Mouse (Mus musculus): Measurements from ENCODE around the gene Ncapd2. TPM values are rescaled to one million over a fixed set of nuclear protein-coding genes. Genes with fewer than 3 reads are reported as not detected.
A peak's percentile ranks its signal among the peaks of the same experiment; 100 is the strongest.

Gene Ncapd2
- polyA plus RNA-seq, 1 experiment from 2014 or later: 90.3 TPM

GRCm38 (mm10) chr6:125196301-125196700 lies 4.8 kb upstream of the Ncapd2 start:
- Histone ChIP-seq H3K36me3 (ENCODE audit: control insufficient read depth, insufficient read depth, low read length) (peaks cover 9% of the 10 kb centered on the region; the same call in 1 of the 2 replicates), H3K4me2 (ENCODE audit: low read depth, low read length) (no peak overlapping the region), H3K9me3 (replicated peaks; ENCODE audit: control insufficient read depth, low read length) (no peaks in the 10 kb centered on the region), H3K9ac (ENCODE audit: low read length) (no peak overlapping the region), H3K27ac (ENCODE audit: low read length) (no peak overlapping the region), H3K4me1 (ENCODE audit: control insufficient read depth, insufficient read depth, low read length) (peaks cover 9% of the 10 kb centered on the region), H3K27me3 (ENCODE audit: control insufficient read depth, insufficient read depth, low read length) (no peaks in the 10 kb centered on the region), H3K4me3 (replicated peaks; ENCODE audit: low read length) (no peak overlapping the region)
- 77% methylated on average over 3 of the region's 3 CpGs for WGBS
- no peak for ATAC-seq (ENCODE audit: insufficient read depth, low FRiP score)

DNA sequence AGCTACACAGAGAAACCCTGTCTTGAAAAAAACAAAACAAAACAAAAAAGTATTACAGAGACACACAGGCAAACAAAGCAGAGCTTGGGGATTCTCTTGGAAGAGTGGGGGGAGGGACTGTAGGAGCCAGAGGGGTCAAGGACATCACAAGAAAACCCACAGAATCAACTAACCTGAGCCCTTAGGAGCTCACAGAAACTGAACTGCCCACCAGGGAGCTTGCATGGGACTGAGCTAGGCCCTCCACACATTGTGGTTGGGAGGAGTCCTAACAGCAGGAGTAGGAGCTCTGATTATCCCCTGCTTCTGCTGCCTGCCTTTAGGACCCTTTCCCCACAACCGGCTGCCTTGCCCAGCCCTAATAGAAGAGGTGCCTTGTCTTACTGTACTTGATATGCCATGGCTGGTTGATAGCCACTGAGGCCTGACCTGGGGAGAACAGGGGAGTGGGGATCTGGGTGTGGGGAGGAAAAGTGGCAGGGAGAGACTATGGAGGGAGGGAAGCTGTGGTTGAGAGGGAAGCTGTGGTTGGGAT lies 4.1 kb upstream of the Ncapd2 start:
- Histone ChIP-seq H3K9ac (ENCODE audit: low read length) (no peak overlapping the region), H3K36me3 (ENCODE audit: control insufficient read depth, insufficient read depth, low read length) (peaks cover 9% of the 10 kb centered on the region; the same call in 1 of the 2 replicates), H3K4me3 (replicated peaks; ENCODE audit: low read length) (no peak overlapping the region), H3K27me3 (ENCODE audit: control insufficient read depth, insufficient read depth, low read length) (no peaks in the 10 kb centered on the region), H3K27ac (ENCODE audit: low read length) (no peak overlapping the region), H3K9me3 (replicated peaks; ENCODE audit: control insufficient read depth, low read length) (no peaks in the 10 kb centered on the region), H3K4me1 (ENCODE audit: control insufficient read depth, insufficient read depth, low read length) (peaks cover 12% of the 10 kb centered on the region), H3K4me2 (ENCODE audit: low read depth, low read length) (no peak overlapping the region)
- no peak for ATAC-seq (ENCODE audit: insufficient read depth, low FRiP score)
- WGBS: 35% methylated on average over 1 of the region's 1 CpGs

GRCm38 (mm10) chr6:125193390-125193789 lies 1.9 kb upstream of the Ncapd2 start:
- H3K27me3 ChIP-seq (ENCODE audit: control insufficient read depth, insufficient read depth, low read length): no peaks in the 10 kb centered on the region
- peak overlapping the region; percentile 74; the same call in 1 of the 2 replicates for H3K4me2 ChIP-seq (ENCODE audit: low read depth, low read length)
- no peaks in the 10 kb centered on the region for H3K9me3 ChIP-seq (replicated peaks; ENCODE audit: control insufficient read depth, low read length)
- H3K4me1 ChIP-seq (ENCODE audit: control insufficient read depth, insufficient read depth, low read length): peaks cover 15% of the 10 kb centered on the region
- WGBS: 55% methylated on average over 7 of the region's 7 CpGs
- no peak overlapping the region for H3K27ac ChIP-seq (ENCODE audit: low read length)
- no peak for ATAC-seq (ENCODE audit: insufficient read depth, low FRiP score)
- peaks cover 10% of the 10 kb centered on the region; the same call in 1 of the 2 replicates for H3K36me3 ChIP-seq (ENCODE audit: control insufficient read depth, insufficient read depth, low read length)
- no peak overlapping the region for H3K4me3 ChIP-seq (replicated peaks; ENCODE audit: low read length)
- H3K9ac ChIP-seq (ENCODE audit: low read length): no peak overlapping the region

- Histone ChIP-seq H3K27me3 (ENCODE audit: control insufficient read depth, insufficient read depth, low read length) (no peaks in the 10 kb centered on the region), H3K4me2 (ENCODE audit: low read depth, low read length) (peak overlapping the region; percentile 74), H3K36me3 (ENCODE audit: control insufficient read depth, insufficient read depth, low read length) (peaks cover 14% of the 10 kb centered on the region; the same call in 1 of the 2 replicates), H3K9ac (ENCODE audit: low read length) (peak overlapping the region; percentile 89), H3K9me3 (replicated peaks; ENCODE audit: control insufficient read depth, low read length) (no peaks in the 10 kb centered on the region), H3K4me3 (replicated peaks; ENCODE audit: low read length) (peak overlapping the region; percentile 91), H3K4me1 (ENCODE audit: control insufficient read depth, insufficient read depth, low read length) (peaks cover 15% of the 10 kb centered on the region), H3K27ac (ENCODE audit: low read length) (peak overlapping the region; percentile 100)
- 37% methylated on average over 5 of the region's 5 CpGs for WGBS
- ATAC-seq (ENCODE audit: insufficient read depth, low FRiP score): no peak
Observed at GRCm38 (mm10) chr6:125192841-125193240, 1.3 kb upstream of the Ncapd2 start.

DNA sequence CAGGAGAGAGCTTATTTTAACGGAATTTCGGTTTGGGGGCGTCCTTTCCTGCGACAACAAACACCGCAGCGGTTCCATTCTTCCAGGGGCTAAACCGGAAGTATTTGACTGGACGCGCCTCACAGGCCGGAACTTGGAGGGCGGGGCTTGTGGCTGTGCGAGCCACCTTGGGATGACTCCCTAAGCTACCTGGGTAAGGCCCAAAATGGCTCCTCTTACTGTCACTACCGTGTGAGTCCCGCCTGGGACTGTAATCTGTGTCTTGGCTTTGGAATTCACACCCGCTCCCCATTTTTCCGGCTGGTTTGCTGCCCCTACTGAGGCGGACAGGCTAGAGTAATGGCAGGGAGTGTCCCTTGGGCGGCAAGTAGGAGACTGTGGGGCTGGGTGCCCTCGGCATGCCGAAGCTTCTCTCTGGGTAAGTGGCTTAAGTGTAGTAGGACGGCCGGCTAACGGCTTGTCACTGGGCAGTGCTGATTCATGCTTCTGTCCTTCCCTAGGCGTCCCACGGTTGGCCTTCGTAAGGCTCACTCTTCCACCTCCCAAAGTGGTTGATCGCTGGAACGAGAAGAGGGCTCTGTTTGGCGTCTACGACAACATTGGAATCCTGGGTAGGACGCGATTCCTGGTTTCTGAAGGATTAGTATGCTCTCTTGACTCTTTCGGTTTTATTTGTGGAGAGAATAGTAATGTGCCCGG lies 664 bp upstream of the Ncapd2 start:
- peak overlapping the region; percentile 89 for H3K9ac ChIP-seq (ENCODE audit: low read length)
- under 1% methylated on average over 34 of the region's 34 CpGs for WGBS
- peak overlapping the region; percentile 74 for H3K4me2 ChIP-seq (ENCODE audit: low read depth, low read length)
- no peaks in the 10 kb centered on the region for H3K27me3 ChIP-seq (ENCODE audit: control insufficient read depth, insufficient read depth, low read length)
- ATAC-seq (ENCODE audit: insufficient read depth, low FRiP score): peak; percentile 95
- H3K36me3 ChIP-seq (ENCODE audit: control insufficient read depth, insufficient read depth, low read length): peaks cover 14% of the 10 kb centered on the region; the same call in 1 of the 2 replicates
- no peaks in the 10 kb centered on the region for H3K9me3 ChIP-seq (replicated peaks; ENCODE audit: control insufficient read depth, low read length)
- H3K4me3 ChIP-seq (replicated peaks; ENCODE audit: low read length): peak overlapping the region; percentile 91
- H3K4me1 ChIP-seq (ENCODE audit: control insufficient read depth, insufficient read depth, low read length): peaks cover 15% of the 10 kb centered on the region
- peak overlapping the region; percentile 100 for H3K27ac ChIP-seq (ENCODE audit: low read length)

DNA sequence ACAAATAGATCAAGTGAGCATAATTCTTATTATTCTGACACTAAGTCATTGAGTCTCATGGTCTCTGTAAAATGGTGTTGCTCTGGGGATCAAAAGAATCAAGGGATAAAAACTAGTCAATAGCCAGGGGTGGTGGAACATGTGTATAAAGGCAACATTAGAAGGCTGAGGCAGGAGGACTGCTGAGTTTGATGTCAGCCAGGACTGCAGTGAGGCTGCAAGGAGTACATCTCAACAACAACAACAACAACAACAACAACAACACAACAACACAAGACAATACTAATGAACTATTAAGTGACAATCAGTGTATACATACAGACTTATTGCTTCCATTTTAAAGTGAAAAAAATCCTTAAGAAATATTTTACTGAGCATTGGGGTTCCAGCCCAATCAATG lies 685 bp downstream of the Ncapd2 start:
- peak overlapping the region; percentile 63 for H3K4me2 ChIP-seq (ENCODE audit: low read depth, low read length)
- H3K4me1 ChIP-seq (ENCODE audit: control insufficient read depth, insufficient read depth, low read length): peaks cover 15% of the 10 kb centered on the region
- peak overlapping the region; percentile 91 for H3K4me3 ChIP-seq (replicated peaks; ENCODE audit: low read length)
- H3K9ac ChIP-seq (ENCODE audit: low read length): peak overlapping the region; percentile 84
- H3K36me3 ChIP-seq (ENCODE audit: control insufficient read depth, insufficient read depth, low read length): peaks cover 19% of the 10 kb centered on the region
- H3K27me3 ChIP-seq (ENCODE audit: control insufficient read depth, insufficient read depth, low read length): no peaks in the 10 kb centered on the region
- no peak for ATAC-seq (ENCODE audit: insufficient read depth, low FRiP score)
- H3K27ac ChIP-seq (ENCODE audit: low read length): peak overlapping the region; percentile 86
- no peaks in the 10 kb centered on the region for H3K9me3 ChIP-seq (replicated peaks; ENCODE audit: control insufficient read depth, low read length)

DNA sequence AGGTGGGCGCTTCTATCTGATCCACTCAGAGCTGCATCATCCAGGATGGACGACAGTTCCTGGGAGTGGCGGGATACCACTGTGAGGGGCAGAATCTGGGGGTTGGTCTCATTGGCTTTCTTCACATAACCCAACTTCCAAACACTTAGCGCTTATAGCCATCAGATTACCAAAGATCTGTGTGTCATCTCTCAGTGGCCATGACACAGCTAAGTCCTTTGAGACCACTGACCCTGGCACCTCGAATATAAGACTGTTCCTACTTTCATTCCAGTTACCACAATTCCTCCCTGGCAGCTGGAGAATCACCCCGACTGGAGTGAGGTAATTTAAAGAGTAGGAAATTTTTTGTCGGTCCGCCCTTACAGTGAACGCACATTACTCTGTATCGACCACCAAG lies 5.3 kb downstream of the Ncapd2 start:
- 92% methylated on average over 10 of the region's 10 CpGs for WGBS
- Histone ChIP-seq H3K9ac (ENCODE audit: low read length) (no peak overlapping the region), H3K4me1 (ENCODE audit: control insufficient read depth, insufficient read depth, low read length) (0 out of 2 replicates have a peak, but pooled peaks cover 5% of the 10 kb centered on the region), H3K27ac (ENCODE audit: low read length) (no peak overlapping the region), H3K36me3 (ENCODE audit: control insufficient read depth, insufficient read depth, low read length) (peaks cover 35% of the 10 kb centered on the region), H3K4me3 (replicated peaks; ENCODE audit: low read length) (no peak overlapping the region), H3K27me3 (ENCODE audit: control insufficient read depth, insufficient read depth, low read length) (no peaks in the 10 kb centered on the region), H3K9me3 (replicated peaks; ENCODE audit: control insufficient read depth, low read length) (no peaks in the 10 kb centered on the region), H3K4me2 (ENCODE audit: low read depth, low read length) (no peak overlapping the region)
- no peak for ATAC-seq (ENCODE audit: insufficient read depth, low FRiP score)

DNA sequence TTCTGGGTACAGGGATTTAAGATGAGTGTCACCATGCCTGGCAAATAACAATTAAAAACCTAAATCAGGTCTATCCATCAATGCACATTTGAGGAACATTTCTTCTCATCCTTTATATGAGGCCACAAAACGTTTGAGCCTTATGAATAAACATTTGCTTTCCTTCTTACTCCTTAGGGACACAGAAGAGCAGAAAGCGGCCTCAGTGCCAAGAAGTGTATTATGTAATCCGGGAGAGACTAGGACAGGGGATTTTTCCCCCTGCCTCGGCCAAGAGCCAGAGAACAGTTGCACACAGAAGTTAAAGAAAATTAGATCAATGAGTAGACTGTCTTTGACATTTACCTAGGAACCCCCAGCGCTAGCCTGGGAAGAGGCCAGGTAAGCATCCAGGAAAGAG lies 9.4 kb downstream of the Ncapd2 start:
- Histone ChIP-seq H3K4me1 (ENCODE audit: control insufficient read depth, insufficient read depth, low read length) (no peaks in the 10 kb centered on the region), H3K4me2 (ENCODE audit: low read depth, low read length) (no peak overlapping the region), H3K9ac (ENCODE audit: low read length) (no peak overlapping the region), H3K27ac (ENCODE audit: low read length) (no peak overlapping the region), H3K36me3 (ENCODE audit: control insufficient read depth, insufficient read depth, low read length) (peaks cover 65% of the 10 kb centered on the region), H3K9me3 (replicated peaks; ENCODE audit: control insufficient read depth, low read length) (no peaks in the 10 kb centered on the region), H3K4me3 (replicated peaks; ENCODE audit: low read length) (no peak overlapping the region), H3K27me3 (ENCODE audit: control insufficient read depth, insufficient read depth, low read length) (no peaks in the 10 kb centered on the region)
- WGBS: 82% methylated on average over 5 of the region's 5 CpGs
- no peak for ATAC-seq (ENCODE audit: insufficient read depth, low FRiP score)

GRCm38 (mm10) chr6:125179601-125180000 lies 11.9 kb downstream of the Ncapd2 start:
- Histone ChIP-seq H3K27ac (ENCODE audit: low read length) (no peak overlapping the region), H3K4me2 (ENCODE audit: low read depth, low read length) (no peak overlapping the region), H3K27me3 (ENCODE audit: control insufficient read depth, insufficient read depth, low read length) (no peaks in the 10 kb centered on the region), H3K9ac (ENCODE audit: low read length) (no peak overlapping the region), H3K9me3 (replicated peaks; ENCODE audit: control insufficient read depth, low read length) (no peaks in the 10 kb centered on the region), H3K36me3 (ENCODE audit: control insufficient read depth, insufficient read depth, low read length) (peaks cover 53% of the 10 kb centered on the region), H3K4me1 (ENCODE audit: control insufficient read depth, insufficient read depth, low read length) (no peaks in the 10 kb centered on the region), H3K4me3 (replicated peaks; ENCODE audit: low read length) (no peak overlapping the region)
- WGBS: 93% methylated on average over 7 of the region's 7 CpGs
- ATAC-seq (ENCODE audit: insufficient read depth, low FRiP score): no peak

Data from stomach, embryonic 16.5 days (tissue).